Mouse (Mus musculus) bone marrow macrophage, adult 2 months (primary cell): ENCODE measurements at regions not wholly inside any gene's neighbourhood (a gene's known extent, or its start where the extent isn't known, plus 50 kb on each side); places are given as distances from the start of the nearest gene placed in this dataset.

ENCODE experiments used
- CTCF ChIP-seq: IDR thresholded peaks from 2 replicates; pipeline ENCODE4 v1.5.1; 2012; ENCODE audit warnings: low read depth, mild to moderate bottlenecking, low read length, moderate library complexity
- POLR2A ChIP-seq: IDR thresholded peaks from 2 replicates; pipeline ENCODE4 v1.6.1; 2012; ENCODE audit warnings: mild to moderate bottlenecking, low read depth, low read length, borderline replicate concordance

GRCm38 (mm10) chr11:114300611-114301319 is 233.9 kb upstream of the Sdk2 start:
- TF ChIP-seq POLR2A (no peak), CTCF (no peak)
